Mouse (Mus musculus): Measurements from ENCODE around the gene Zfr2. TPM values are rescaled to one million over a fixed set of nuclear protein-coding genes. Genes with fewer than 3 reads are reported as not detected.

The Zfr2 gene
- polyA plus RNA-seq (2012; fragmentation: generic; extraction: Trizol): 0.19 TPM
- long read RNA-seq, experiment 1: 0 reads
- long read RNA-seq, experiment 2: 0 reads

DNA sequence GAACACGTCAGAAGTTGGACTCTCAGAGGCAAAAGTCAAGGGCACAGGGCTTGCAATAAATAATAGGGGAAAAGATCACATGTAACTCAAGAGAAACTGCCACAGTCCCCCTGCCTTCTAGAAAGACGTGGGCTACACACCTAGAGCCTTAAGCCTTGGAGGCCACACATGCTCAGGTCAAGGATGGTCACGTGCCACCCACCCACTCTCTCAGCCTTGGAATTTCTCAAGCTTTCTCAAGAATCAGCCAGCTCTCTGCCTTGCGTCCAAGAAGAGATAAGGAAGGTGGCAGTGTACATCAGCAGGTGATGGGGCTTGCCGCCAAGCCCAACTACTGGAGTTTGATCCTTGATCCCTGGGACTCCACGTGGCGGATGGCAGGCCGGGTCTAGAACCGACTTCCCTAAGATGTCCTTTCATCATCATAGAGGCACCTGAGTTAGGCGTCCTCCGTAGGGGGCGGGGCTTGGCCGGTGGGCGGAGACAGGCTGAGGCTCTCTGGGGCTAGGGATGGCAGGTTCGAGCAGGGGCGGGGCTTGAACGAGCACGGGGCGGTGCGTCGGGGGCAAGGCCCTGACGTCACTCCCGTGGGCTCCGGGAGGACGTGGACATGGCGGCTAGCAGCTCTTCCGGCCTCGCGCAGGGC lies at the start of gene Zfr2:
Gene Zfr2 (plus strand): TSS at position 576 of the 646 bp plus-strand sequence.
- H3K79me2 ChIP-seq (ENCODE audit: control insufficient read depth, insufficient read depth): no peaks in the 10 kb centered on the region
- peak within 1 kb of the TSS; percentile 25 for H3K4me3 ChIP-seq (ENCODE audit: insufficient read depth, poor library complexity, severe bottlenecking)
- TF ChIP-seq CEBPB (IDR thresholded peaks at IDR 0.05; ENCODE audit: low read depth) (no peak), MYOG (IDR thresholded peaks at IDR 0.05; ENCODE audit: control insufficient read depth, extremely low read depth, insufficient read length) (no peak), CTCF (IDR thresholded peaks at IDR 0.05; ENCODE audit: control insufficient read depth, insufficient read depth, insufficient read length) (no peak), FOSL1 (IDR thresholded peaks at IDR 0.05; ENCODE audit: insufficient read depth, low read length, poor library complexity, severe bottlenecking) (no peak), MAX (IDR thresholded peaks at IDR 0.05) (no peak), USF1 (IDR thresholded peaks at IDR 0.05; ENCODE audit: low read depth) (peak; percentile 54)
- H3K36me3 ChIP-seq (ENCODE audit: control insufficient read depth, insufficient read depth): no peaks in the 10 kb centered on the region
- H3K27me3 ChIP-seq (ENCODE audit: control insufficient read depth, insufficient read depth, insufficient read length): no peaks in the 10 kb centered on the region
- peak within 1 kb of the TSS; percentile 45 for H3ac ChIP-seq (ENCODE audit: control insufficient read depth, insufficient read length, low read depth)
- no peaks in the 10 kb centered on the region for H3K79me3 ChIP-seq (ENCODE audit: low read depth)

- Histone ChIP-seq H3K4me3 (ENCODE audit: insufficient read depth, poor library complexity, severe bottlenecking) (peak within 1 kb of the TSS; percentile 43), H3K36me3 (ENCODE audit: control insufficient read depth, insufficient read depth) (peaks cover 63% of the 10 kb centered on the region), H3K27me3 (ENCODE audit: control insufficient read depth, insufficient read depth, insufficient read length) (no peaks in the 10 kb centered on the region), H3ac (ENCODE audit: control insufficient read depth, insufficient read length, low read depth) (peak within 1 kb of the TSS; percentile 75), H3K79me3 (ENCODE audit: low read depth) (peaks cover 26% of the 10 kb centered on the region), H3K79me2 (ENCODE audit: control insufficient read depth, insufficient read depth) (peaks cover 58% of the 10 kb centered on the region)
- no peak for TF ChIP-seq MAX (IDR thresholded peaks at IDR 0.05)
- no peak for TF ChIP-seq MYOG (IDR thresholded peaks at IDR 0.05; ENCODE audit: control insufficient read depth, extremely low read depth, insufficient read length)
- TF ChIP-seq CTCF (IDR thresholded peaks at IDR 0.05; ENCODE audit: control insufficient read depth, insufficient read depth, insufficient read length): no peak
- TF ChIP-seq USF1 (IDR thresholded peaks at IDR 0.05; ENCODE audit: low read depth): no peak
- no peak for TF ChIP-seq MYOD1 (IDR thresholded peaks at IDR 0.05; ENCODE audit: control insufficient read depth, insufficient read length, low read depth)
Observed at GRCm38 (mm10) chr10:81183805-81184204, 49.1 kb upstream of the Zfr2 start, which contains the start of gene 4930442H23Rik. TSS of gene 4930442H23Rik (minus strand) at chr10:81183849.

DNA sequence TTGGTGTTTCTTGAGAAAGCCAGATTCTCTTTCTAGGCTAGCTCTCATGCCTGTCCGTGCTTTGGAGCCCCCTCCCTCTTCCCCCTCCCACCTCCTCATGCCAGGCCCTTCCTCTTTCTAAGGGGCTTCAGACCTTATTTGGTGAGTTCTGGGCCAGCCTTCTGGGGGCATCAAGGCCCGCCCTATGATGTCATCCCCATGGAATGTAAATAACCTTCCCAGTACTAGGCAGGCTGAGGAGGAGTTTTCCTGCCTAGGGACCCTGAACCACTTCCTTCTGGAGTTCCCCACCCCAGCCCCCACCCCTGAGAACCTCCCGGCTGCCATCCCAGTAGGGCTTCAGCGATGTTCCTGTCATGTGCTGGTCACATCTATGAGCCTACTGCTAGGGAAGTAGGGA lies 48.2 kb upstream of the Zfr2 start:
- peaks cover 16% of the 10 kb centered on the region for H3K79me3 ChIP-seq (ENCODE audit: low read depth)
- peak overlapping the region; percentile 28 for H3ac ChIP-seq (ENCODE audit: control insufficient read depth, insufficient read length, low read depth)
- H3K79me2 ChIP-seq (ENCODE audit: control insufficient read depth, insufficient read depth): peaks cover 49% of the 10 kb centered on the region
- H3K4me3 ChIP-seq (ENCODE audit: insufficient read depth, poor library complexity, severe bottlenecking): no peak overlapping the region
- TF ChIP-seq MYOD1 (IDR thresholded peaks at IDR 0.05; ENCODE audit: control insufficient read depth, insufficient read length, low read depth) (no peak), CTCF (IDR thresholded peaks at IDR 0.05; ENCODE audit: control insufficient read depth, insufficient read depth, insufficient read length) (no peak), USF1 (IDR thresholded peaks at IDR 0.05; ENCODE audit: low read depth) (no peak), FOSL1 (IDR thresholded peaks at IDR 0.05; ENCODE audit: insufficient read depth, low read length, poor library complexity, severe bottlenecking) (no peak), CEBPB (IDR thresholded peaks at IDR 0.05; ENCODE audit: low read depth) (no peak), MYOG (IDR thresholded peaks at IDR 0.05; ENCODE audit: control insufficient read depth, extremely low read depth, insufficient read length) (no peak), MAX (IDR thresholded peaks at IDR 0.05) (no peak)
- H3K27me3 ChIP-seq (ENCODE audit: control insufficient read depth, insufficient read depth, insufficient read length): no peaks in the 10 kb centered on the region
- peaks cover 54% of the 10 kb centered on the region for H3K36me3 ChIP-seq (ENCODE audit: control insufficient read depth, insufficient read depth)

GRCm38 (mm10) chr10:81187161-81187560 lies 45.8 kb upstream of the Zfr2 start:
- no peak for TF ChIP-seq USF1 (IDR thresholded peaks at IDR 0.05; ENCODE audit: low read depth)
- TF ChIP-seq MAX (IDR thresholded peaks at IDR 0.05): no peak
- no peak for TF ChIP-seq MYOD1 (IDR thresholded peaks at IDR 0.05; ENCODE audit: control insufficient read depth, insufficient read length, low read depth)
- TF ChIP-seq FOSL1 (IDR thresholded peaks at IDR 0.05; ENCODE audit: insufficient read depth, low read length, poor library complexity, severe bottlenecking): no peak
- no peak for TF ChIP-seq MYOG (IDR thresholded peaks at IDR 0.05; ENCODE audit: control insufficient read depth, extremely low read depth, insufficient read length)
- TF ChIP-seq CTCF (IDR thresholded peaks at IDR 0.05; ENCODE audit: control insufficient read depth, insufficient read depth, insufficient read length): no peak
- no peak for TF ChIP-seq CEBPB (IDR thresholded peaks at IDR 0.05; ENCODE audit: low read depth)
- Histone ChIP-seq H3K36me3 (ENCODE audit: control insufficient read depth, insufficient read depth) (peaks cover 44% of the 10 kb centered on the region), H3K4me3 (ENCODE audit: insufficient read depth, poor library complexity, severe bottlenecking) (no peak overlapping the region), H3K79me2 (ENCODE audit: control insufficient read depth, insufficient read depth) (peaks cover 27% of the 10 kb centered on the region), H3K79me3 (ENCODE audit: low read depth) (peaks cover 2% of the 10 kb centered on the region), H3ac (ENCODE audit: control insufficient read depth, insufficient read length, low read depth) (no peak overlapping the region), H3K27me3 (ENCODE audit: control insufficient read depth, insufficient read depth, insufficient read length) (no peaks in the 10 kb centered on the region)

DNA sequence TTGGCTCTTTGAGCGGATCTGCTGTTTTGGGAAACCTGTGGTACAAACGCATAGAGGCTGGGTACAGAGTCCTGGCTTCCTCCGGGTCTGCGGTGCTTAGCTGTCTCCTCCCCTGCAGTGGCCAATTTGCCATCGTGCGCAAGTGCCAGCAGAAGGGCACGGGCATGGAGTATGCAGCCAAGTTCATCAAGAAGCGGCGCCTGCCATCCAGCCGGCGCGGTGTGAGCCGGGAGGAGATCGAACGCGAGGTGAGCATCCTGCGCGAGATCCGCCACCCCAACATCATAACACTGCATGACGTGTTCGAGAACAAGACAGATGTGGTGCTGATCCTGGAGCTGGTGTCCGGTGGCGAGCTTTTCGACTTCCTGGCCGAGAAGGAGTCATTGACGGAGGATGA lies 43.1 kb upstream of the Zfr2 start:
- TF ChIP-seq CEBPB (IDR thresholded peaks at IDR 0.05; ENCODE audit: low read depth): no peak
- TF ChIP-seq USF1 (IDR thresholded peaks at IDR 0.05; ENCODE audit: low read depth): no peak
- TF ChIP-seq CTCF (IDR thresholded peaks at IDR 0.05; ENCODE audit: control insufficient read depth, insufficient read depth, insufficient read length): no peak
- H3ac ChIP-seq (ENCODE audit: control insufficient read depth, insufficient read length, low read depth): no peak overlapping the region
- H3K36me3 ChIP-seq (ENCODE audit: control insufficient read depth, insufficient read depth): peaks cover 41% of the 10 kb centered on the region
- peaks cover 16% of the 10 kb centered on the region for H3K79me2 ChIP-seq (ENCODE audit: control insufficient read depth, insufficient read depth)
- no peak overlapping the region for H3K4me3 ChIP-seq (ENCODE audit: insufficient read depth, poor library complexity, severe bottlenecking)
- H3K27me3 ChIP-seq (ENCODE audit: control insufficient read depth, insufficient read depth, insufficient read length): no peaks in the 10 kb centered on the region
- no peaks in the 10 kb centered on the region for H3K79me3 ChIP-seq (ENCODE audit: low read depth)
